Mouse (Mus musculus) neural tube, embryonic 14.5 days (tissue): ENCODE results near the gene Gm10643. TPM values are rescaled to one million over a fixed set of nuclear protein-coding genes. Genes with fewer than 3 reads are reported as not detected.
A peak's percentile ranks its signal among the peaks of the same experiment; 100 is the strongest.

Experiments
- ATAC-seq: fragments of 200-750 bp; cut with Nextera tagmentation; 2 replicates; pipeline ENCODE4 v1.8.0; 2017; ENCODE audit warnings: low read depth, mild to moderate bottlenecking, moderate TSS enrichment, moderate library complexity
- H3K27ac ChIP-seq: fragments of 300-500 bp; sonication (generic); 2 replicates; pipeline ENCODE4 v1.5.1; 2014; ENCODE audit warnings: low read depth, mild to moderate bottlenecking, control low read depth, low read length, moderate library complexity, mixed read lengths
- H3K27me3 ChIP-seq: fragments of 300-500 bp; sonication (generic); 2 replicates; pipeline ENCODE4 v1.6.1; 2014; ENCODE audit warnings: low read length; ENCODE audit not compliant: control insufficient read depth, insufficient read depth
- H3K36me3 ChIP-seq: fragments of 300-500 bp; sonication (generic); 2 replicates; pipeline ENCODE4 v1.6.1; 2014; ENCODE audit warnings: low read length, mixed read lengths; ENCODE audit not compliant: control insufficient read depth, insufficient read depth
- H3K4me1 ChIP-seq: fragments of 300-500 bp; sonication (generic); 2 replicates; pipeline ENCODE4 v1.6.1; 2014; ENCODE audit warnings: low read length; ENCODE audit not compliant: control insufficient read depth, insufficient read depth
- H3K4me2 ChIP-seq: fragments of 300-500 bp; sonication (generic); 2 replicates; pipeline ENCODE4 v1.6.1; 2014; ENCODE audit warnings: mild to moderate bottlenecking, low read depth, low read length, control low read depth
- H3K4me3 ChIP-seq: fragments of 300-500 bp; sonication (generic); 2 replicates; pipeline ENCODE4 v1.5.1; 2014; ENCODE audit warnings: low read depth, low read length, control low read depth, mixed read lengths
- H3K9ac ChIP-seq: fragments of 300-500 bp; sonication (generic); replicated peaks from 2 replicates; pipeline ENCODE4 v1.6.1; 2014; ENCODE audit warnings: low read depth, mild to moderate bottlenecking, control low read depth, low read length, mixed read lengths
- H3K9me3 ChIP-seq: fragments of 300-500 bp; sonication (generic); 2 replicates; pipeline ENCODE4 v1.6.1; 2016; ENCODE audit warnings: low read length; ENCODE audit not compliant: control insufficient read depth
- WGBS: fragments of 180-500 bp; shearing (Covaris S2); extraction: QIAGEN DNeasy Blood & Tissue Kit; methylation state at CpG from one replicate; pipeline ENCODE4 v1.1.7; 2014; 5-methylcytosine and 5-hydroxymethylcytosine counted together
- polyA plus RNA-seq: library from polyadenylated mRNA; unstranded; fragments of >200 nt; fragmentation: Nextera tagmentation; extraction: Ambion mirVana; gene quantifications from 2 replicates; pipeline ENCODE4 v1.2.1, GENCODE M21; 2014

Gm10643 gene
- polyA plus RNA-seq, 1 experiment from 2014 or later, result 1.8 TPM

DNA sequence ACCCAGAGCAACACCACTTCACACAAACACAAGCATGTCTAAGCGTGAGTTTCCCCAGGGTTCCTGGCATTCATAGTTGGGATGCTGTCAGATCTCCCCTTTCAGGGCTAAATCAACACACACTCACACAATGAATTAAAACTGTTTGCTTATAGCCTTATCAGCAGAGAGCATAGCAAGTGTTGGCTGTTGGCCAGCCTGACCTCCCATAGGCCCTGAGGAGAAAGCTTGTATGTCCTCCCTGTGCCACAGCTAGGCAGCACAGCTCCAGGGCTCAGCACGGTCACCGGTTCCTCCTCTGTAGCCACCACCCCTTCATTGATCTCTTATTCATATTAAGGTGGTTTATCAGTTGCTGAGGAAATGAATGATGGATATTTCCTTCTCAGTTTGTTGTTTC, 12.2 kb downstream of the Gm10643 start:
- Histone ChIP-seq H3K9me3 (no peaks in the 10 kb centered on the region), H3K9ac (no peak overlapping the region), H3K36me3 (no peaks in the 10 kb centered on the region), H3K4me3 (no peak overlapping the region), H3K4me2 (no peak overlapping the region), H3K27me3 (no peaks in the 10 kb centered on the region), H3K4me1 (no peaks in the 10 kb centered on the region), H3K27ac (no peak overlapping the region)
- ATAC-seq, result no peak
- WGBS, result 82% methylated on average over 3 of the region's 3 CpGs

DNA sequence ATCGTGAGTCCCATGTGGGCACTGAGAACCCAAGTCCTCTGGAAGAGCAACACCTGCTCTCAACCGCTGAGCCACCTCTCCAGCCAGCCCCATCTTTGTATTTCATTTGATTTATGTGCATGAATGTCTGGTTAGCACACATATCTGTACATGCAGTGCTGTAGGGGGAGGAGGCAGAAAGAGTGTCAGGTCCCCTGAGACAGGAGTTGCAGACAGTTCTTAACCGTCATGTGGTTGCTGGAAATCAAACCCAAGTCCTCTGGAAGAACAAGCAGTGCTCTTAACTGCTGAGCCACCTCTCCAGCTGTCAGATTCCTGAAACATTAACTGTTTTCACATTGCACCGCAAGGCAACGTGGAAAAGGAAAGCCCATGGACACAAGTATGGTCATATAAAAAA, 16.8 kb downstream of the Gm10643 start:
- no peak for ATAC-seq
- 69% methylated on average over 5 of the region's 5 CpGs for WGBS

DNA sequence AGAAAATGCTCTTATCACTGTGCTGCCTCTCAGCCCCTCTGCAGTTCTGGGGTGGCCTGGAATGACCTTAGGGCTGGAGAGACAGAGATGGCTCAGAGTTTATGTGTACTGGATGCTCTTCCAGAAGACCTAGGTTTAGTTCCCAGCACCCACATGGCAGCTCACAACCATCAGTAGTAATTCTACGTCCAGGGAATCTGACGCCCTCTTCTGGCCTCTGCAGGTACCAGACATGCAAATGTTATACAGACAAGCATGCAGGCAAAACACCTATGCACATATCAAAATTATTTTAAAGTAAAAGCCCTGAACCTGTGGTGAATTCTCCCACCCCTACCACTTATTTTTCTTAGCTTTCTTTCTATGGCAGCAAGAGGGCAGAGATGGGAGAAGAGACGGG, 18.4 kb downstream of the Gm10643 start:
- Histone ChIP-seq H3K36me3 (no peaks in the 10 kb centered on the region), H3K9ac (no peak overlapping the region), H3K27me3 (peaks cover 26% of the 10 kb centered on the region), H3K4me3 (no peak overlapping the region), H3K4me1 (no peaks in the 10 kb centered on the region), H3K4me2 (no peak overlapping the region), H3K9me3 (no peaks in the 10 kb centered on the region), H3K27ac (no peak overlapping the region)
- 86% methylated on average over 3 of the region's 3 CpGs for WGBS
- no peak for ATAC-seq

More for the DNA sequence above, 16.8 kb downstream of the Gm10643 start:
- H3K4me3 ChIP-seq, result no peak overlapping the region
- no peaks in the 10 kb centered on the region for H3K9me3 ChIP-seq
- H3K4me1 ChIP-seq, result no peaks in the 10 kb centered on the region
- H3K4me2 ChIP-seq, result no peak overlapping the region
- no peaks in the 10 kb centered on the region for H3K36me3 ChIP-seq
- H3K9ac ChIP-seq, result no peak overlapping the region
- H3K27me3 ChIP-seq, result peaks cover 16% of the 10 kb centered on the region
- H3K27ac ChIP-seq, result no peak overlapping the region

DNA sequence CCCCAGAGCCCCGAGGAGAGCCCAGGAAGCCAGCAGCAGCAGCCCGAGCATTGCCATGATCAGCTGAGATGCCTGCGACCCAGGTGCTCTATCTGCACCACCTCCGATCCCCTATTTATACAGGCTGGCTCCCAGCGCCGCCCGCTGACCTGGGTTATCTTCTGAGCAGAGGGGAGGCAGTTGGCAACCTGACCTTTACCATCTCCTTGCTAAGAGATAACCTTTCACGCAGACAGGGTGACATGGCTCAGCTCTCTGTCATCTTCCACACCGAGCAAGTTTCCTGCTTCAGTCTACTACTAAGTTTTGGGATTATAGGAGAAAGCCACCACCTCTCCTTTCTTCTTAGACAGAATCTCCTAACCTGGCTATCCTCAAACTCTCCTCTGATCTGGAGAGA, 20.0 kb downstream of the Gm10643 start, which contains the start of gene Rln3:
Gene Rln3 (minus strand): TSS at position 101 of the 400 bp plus-strand sequence.
- 6% methylated on average over 9 of the region's 9 CpGs for WGBS
- Histone ChIP-seq H3K27me3 (peaks cover 28% of the 10 kb centered on the region), H3K9ac (no peak within 1 kb of the TSS)

DNA sequence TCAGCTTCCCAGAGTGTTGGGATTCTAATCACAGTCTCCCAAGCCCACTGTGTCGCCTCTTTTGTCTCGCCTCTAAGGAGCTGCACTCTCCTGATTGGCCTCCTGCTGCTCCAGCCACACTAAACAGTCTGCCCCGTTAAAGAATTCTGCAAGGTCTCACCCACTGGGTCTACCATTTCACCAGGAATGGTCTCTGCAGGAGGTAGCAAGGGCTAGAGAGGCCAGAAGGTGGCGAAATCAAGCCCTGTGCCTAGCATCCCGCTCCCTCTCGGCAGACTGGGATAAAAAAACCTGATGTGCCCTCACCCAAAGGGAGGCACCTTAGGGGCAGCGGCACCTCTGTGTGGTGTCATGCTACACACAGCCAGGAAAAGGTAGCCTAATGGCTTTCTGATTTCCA, 20.8 kb downstream of the Gm10643 start:
- WGBS, result 8% methylated on average over 7 of the region's 7 CpGs
- Histone ChIP-seq H3K9ac (no peak overlapping the region), H3K4me1 (no peaks in the 10 kb centered on the region), H3K36me3 (no peaks in the 10 kb centered on the region), H3K4me3 (no peak overlapping the region), H3K27ac (no peak overlapping the region), H3K4me2 (no peak overlapping the region), H3K9me3 (no peaks in the 10 kb centered on the region), H3K27me3 (peaks cover 28% of the 10 kb centered on the region)
- no peak for ATAC-seq

More for the DNA sequence above, 20.0 kb downstream of the Gm10643 start, which contains the start of gene Rln3:
- ATAC-seq, result no peak
- Histone ChIP-seq H3K9me3 (no peaks in the 10 kb centered on the region), H3K4me3 (no peak within 1 kb of the TSS), H3K27ac (no peak within 1 kb of the TSS), H3K4me1 (no peaks in the 10 kb centered on the region), H3K36me3 (no peaks in the 10 kb centered on the region), H3K4me2 (no peak within 1 kb of the TSS)

DNA sequence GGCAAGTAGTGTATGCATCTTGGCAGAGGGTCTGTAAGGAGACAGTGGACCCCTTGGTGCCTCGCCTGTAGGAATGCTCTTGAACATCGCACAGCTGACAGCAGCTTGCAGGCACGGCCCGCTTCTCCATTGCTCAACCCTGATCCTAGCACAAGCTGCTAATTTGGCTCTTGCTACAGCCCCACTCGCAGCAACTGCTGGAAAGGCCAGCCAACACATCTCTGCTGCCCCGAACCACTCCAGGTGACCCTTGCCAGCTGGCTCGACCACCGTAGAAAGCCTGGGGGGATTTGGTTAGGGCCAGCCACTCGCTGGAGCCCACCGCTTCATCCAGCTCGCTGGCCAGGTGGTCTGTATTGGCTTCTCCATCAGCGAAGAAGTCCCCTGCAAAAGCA, 22.0 kb downstream of the Gm10643 start:
- Histone ChIP-seq H3K27ac (no peak overlapping the region), H3K9ac (no peak overlapping the region), H3K36me3 (no peaks in the 10 kb centered on the region), H3K4me2 (no peak overlapping the region), H3K4me3 (no peak overlapping the region), H3K9me3 (no peaks in the 10 kb centered on the region), H3K4me1 (no peaks in the 10 kb centered on the region), H3K27me3 (peaks cover 28% of the 10 kb centered on the region)
- no peak for ATAC-seq
- WGBS, result 43% methylated on average over 12 of the region's 12 CpGs

DNA sequence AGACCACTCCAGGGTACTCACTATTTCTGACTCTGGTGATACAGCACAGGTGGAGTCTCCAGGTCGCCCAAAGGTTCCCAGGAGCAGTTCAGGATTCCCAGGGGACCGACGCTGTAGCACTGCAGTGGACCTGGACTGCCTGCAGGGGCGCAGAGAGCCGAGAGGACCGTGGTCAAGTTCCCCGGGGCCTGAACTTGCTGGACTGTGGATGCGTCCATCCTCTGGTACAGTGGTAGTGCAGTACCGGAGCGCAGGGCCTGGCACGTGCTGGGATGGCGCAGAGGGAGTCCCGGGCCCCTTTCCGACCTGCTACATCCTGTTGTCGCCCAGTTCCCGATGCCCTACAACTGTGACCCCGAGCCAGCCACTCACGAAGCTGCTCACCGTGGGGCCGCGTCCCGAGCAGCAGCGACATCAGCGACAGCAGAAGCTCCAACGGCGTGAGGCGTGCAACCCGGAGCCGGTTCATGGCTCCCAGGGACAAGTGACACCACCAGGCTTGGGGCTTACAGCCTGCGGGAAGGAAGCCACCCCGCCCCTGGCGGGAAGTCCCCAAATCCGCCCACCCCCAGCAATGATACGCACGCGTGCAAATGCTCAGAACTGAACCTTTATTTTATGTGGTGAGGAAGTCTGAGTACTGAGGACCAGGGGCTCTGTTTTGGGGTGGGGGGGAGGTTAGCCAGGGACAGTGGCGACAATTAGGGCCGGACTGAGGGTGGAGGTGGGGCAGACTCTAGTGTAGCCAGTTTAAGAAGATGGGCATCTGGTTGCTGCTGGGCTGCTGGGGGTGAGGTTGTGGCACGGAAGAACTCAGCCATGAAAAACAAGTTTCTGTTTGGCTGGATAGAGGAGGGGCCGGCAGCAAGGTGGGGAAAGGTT, 22.6 kb downstream of the Gm10643 start, which contains the start of gene Il27ra:
Gene Il27ra (minus strand): TSS at position 524 of the 882 bp plus-strand sequence.
- peak within 1 kb of the TSS; percentile 16; the same call in 1 of the 2 replicates for H3K4me3 ChIP-seq
- H3K4me1 ChIP-seq, result no peaks in the 10 kb centered on the region
- 5% methylated on average over 40 of the region's 40 CpGs for WGBS
- H3K36me3 ChIP-seq, result no peaks in the 10 kb centered on the region
- peak; percentile 68 for ATAC-seq
- no peaks in the 10 kb centered on the region for H3K9me3 ChIP-seq
- no peak within 1 kb of the TSS for H3K27ac ChIP-seq
- H3K9ac ChIP-seq, result no peak within 1 kb of the TSS; the same call in 1 of the 2 replicates
- peaks cover 28% of the 10 kb centered on the region for H3K27me3 ChIP-seq
- H3K4me2 ChIP-seq, result peak within 1 kb of the TSS; percentile 47

DNA sequence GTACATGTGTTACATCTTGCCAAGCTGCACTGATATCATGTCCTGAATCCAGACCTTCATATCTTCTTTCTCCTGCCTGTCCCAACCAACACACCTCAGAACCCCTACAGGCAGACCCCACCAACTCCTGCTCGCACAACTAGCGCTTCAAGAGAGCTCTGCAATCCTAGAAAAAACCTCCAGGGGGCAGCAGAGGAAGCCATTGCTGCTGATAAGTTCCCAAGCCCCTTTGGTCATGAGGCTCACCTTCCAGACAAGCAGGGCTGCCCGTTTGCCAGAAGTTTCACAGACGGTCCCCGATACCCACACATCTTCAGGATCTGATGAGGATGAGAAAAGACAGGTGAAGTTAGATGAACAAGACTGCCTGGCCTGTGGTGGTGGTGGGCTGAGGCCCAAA, 25.9 kb downstream of the Gm10643 start:
- WGBS, result 11% methylated on average over 5 of the region's 5 CpGs
- no peak overlapping the region for H3K4me2 ChIP-seq
- H3K4me1 ChIP-seq, result no peaks in the 10 kb centered on the region
- peaks cover 16% of the 10 kb centered on the region for H3K27me3 ChIP-seq
- H3K36me3 ChIP-seq, result no peaks in the 10 kb centered on the region
- H3K4me3 ChIP-seq, result no peak overlapping the region
- H3K9me3 ChIP-seq, result no peaks in the 10 kb centered on the region
- H3K27ac ChIP-seq, result no peak overlapping the region
- ATAC-seq, result peak; percentile 33; the same call in 1 of the 2 replicates
- no peak overlapping the region for H3K9ac ChIP-seq

DNA sequence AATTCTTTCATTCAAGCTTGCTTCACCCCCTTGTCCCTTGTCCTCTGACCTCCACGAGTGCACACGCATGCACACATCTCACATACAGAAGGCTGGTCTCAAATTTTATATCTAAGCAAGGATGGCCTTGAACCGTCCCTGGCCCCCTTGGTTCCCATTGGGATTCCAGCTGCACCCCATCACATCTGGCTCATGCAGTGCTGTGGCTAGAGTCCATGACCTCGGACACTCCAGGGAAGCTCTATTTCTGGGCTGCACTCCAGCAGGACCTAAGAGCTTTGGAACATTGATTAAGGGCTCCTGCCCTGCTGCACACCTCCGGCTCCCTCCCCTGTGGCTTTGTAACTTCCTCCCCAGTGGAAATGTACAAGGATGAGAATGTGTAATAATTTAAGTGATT, 26.9 kb downstream of the Gm10643 start:
- 78% methylated on average over 5 of the region's 5 CpGs for WGBS
- Histone ChIP-seq H3K36me3 (no peaks in the 10 kb centered on the region), H3K9ac (no peak overlapping the region), H3K9me3 (no peaks in the 10 kb centered on the region), H3K27me3 (peaks cover 11% of the 10 kb centered on the region), H3K4me1 (no peaks in the 10 kb centered on the region), H3K4me2 (no peak overlapping the region), H3K4me3 (no peak overlapping the region), H3K27ac (no peak overlapping the region)
- no peak for ATAC-seq
